In the genomic region with DNA sequence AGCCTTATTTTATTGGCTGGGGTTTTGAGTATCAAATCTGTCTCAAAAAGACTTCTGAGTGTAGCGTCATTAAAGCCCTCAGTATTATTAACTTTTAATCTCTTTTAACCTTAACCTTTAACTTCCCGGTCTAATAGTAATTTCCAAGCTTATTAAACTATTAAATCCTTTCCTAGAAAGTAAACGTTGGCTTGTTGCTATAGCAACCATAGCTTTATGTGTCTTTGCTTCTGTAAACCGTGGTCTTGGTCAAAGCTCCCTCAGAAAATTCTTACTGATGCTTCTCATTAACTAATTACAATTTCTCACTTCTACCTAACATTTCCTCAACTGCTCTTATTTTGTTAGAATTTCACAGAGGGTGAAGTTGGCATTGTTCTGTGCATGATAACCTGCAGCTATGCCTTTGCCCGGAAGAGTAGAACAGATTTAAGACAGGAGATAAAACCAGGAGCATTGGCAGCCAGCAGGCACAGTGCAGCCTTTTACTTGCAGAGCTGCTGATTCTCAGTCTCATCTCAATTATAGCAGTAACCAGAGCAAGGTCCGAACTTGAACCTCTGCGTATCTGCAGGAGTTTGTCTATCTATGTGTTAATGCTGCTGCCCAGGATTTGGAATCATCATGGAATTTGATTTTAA, we compare ENCODE assay signal across 28 mouse cellular contexts.
DNase-seq lines count a peak whose midpoint lies in the region; ATAC-seq lines count a peak whose summit lies in the region.
"Had no signal": no experiment of that assay in that cellular context is flagged by ENCODE, and none has a peak within 500 bp of the region (broad histone marks: within the 10 kb centered on the region; RNA-seq: fewer than 3 reads in every experiment).

No protein-coding gene starts in this region.

- H3K36me3 ChIP-seq in embryonic facial prominence, embryonic 11.5 days (replicated peaks; ENCODE audit: control insufficient read depth, insufficient read depth, low read depth, low read length), result no peaks in the 10 kb centered on the region
- no peaks in the 10 kb centered on the region for H3K36me3 ChIP-seq in embryonic facial prominence, embryonic 10.5 days (replicated peaks)
- no peaks in the 10 kb centered on the region for H3K36me3 ChIP-seq in limb, embryonic 13.5 days
- H3K36me3 ChIP-seq in limb, embryonic 10.5 days, result no peaks in the 10 kb centered on the region
- H3K36me3 ChIP-seq: embryonic facial prominence, embryonic 13.5 days; forebrain, embryonic 10.5 days; hindbrain, embryonic 15.5 days; intestine, embryonic 15.5 days; limb, embryonic 12.5 days; lung, embryonic 15.5 days; midbrain, embryonic 12.5 days; neural tube, embryonic 13.5 days had no signal

- H3K9ac ChIP-seq in embryonic facial prominence, embryonic 11.5 days (replicated peaks; ENCODE audit: low read length), result no peak overlapping the region
- H3K9ac ChIP-seq in limb, embryonic 13.5 days, result no peak overlapping the region
- H3K9ac ChIP-seq: embryonic facial prominence, embryonic 13.5 days; hindbrain, embryonic 15.5 days; intestine, embryonic 15.5 days; limb, embryonic 12.5 days; lung, embryonic 15.5 days; midbrain, embryonic 12.5 days; neural tube, embryonic 13.5 days had no signal

- peak; percentile 26 for DNase-seq in embryonic facial prominence, embryonic 11.5 days (ENCODE audit: low spot score)
- DNase-seq in embryonic facial prominence, embryonic 10.5 days (ENCODE audit: low spot score), result no peak
- no peak for DNase-seq in limb, embryonic 10.5 days (ENCODE audit: low spot score)
- peak; percentile 55 for DNase-seq in brain, adult 2 months (ENCODE audit: low read depth, low spot score)
- peak; percentile 7 for DNase-seq in cerebellum, adult 8-10 months
- DNase-seq in left cerebral cortex, adult 9 months (ENCODE audit: low spot score in 2 of 2), result no peak
- DNase-seq: adrenal gland, postnatal 10 days; gastrocnemius, adult 2 months; gastrocnemius, postnatal 36 days; heart, adult 18-20 months; kidney, adult 2 months; kidney, postnatal 36 days; layer of hippocampus, postnatal 36 days; thymus, postnatal 4 days had no signal

- no peaks in the 10 kb centered on the region for H3K9me3 ChIP-seq in embryonic facial prominence, embryonic 11.5 days (replicated peaks; ENCODE audit: control insufficient read depth, low read length)
- no peaks in the 10 kb centered on the region for H3K9me3 ChIP-seq in embryonic facial prominence, embryonic 10.5 days
- no peaks in the 10 kb centered on the region for H3K9me3 ChIP-seq in limb, embryonic 13.5 days
- H3K9me3 ChIP-seq in limb, embryonic 10.5 days (replicated peaks), result no peaks in the 10 kb centered on the region
- H3K9me3 ChIP-seq: embryonic facial prominence, embryonic 13.5 days; forebrain, embryonic 10.5 days; hindbrain, embryonic 15.5 days; intestine, embryonic 15.5 days; limb, embryonic 12.5 days; lung, embryonic 15.5 days; midbrain, embryonic 12.5 days; neural tube, embryonic 13.5 days had no signal

- no peak overlapping the region for H3K4me3 ChIP-seq in embryonic facial prominence, embryonic 11.5 days (ENCODE audit: low read depth, low read length)
- H3K4me3 ChIP-seq in embryonic facial prominence, embryonic 10.5 days, result no peak overlapping the region
- H3K4me3 ChIP-seq in limb, embryonic 13.5 days, result no peak overlapping the region
- no peak overlapping the region for H3K4me3 ChIP-seq in limb, embryonic 10.5 days
- H3K4me3 ChIP-seq: embryonic facial prominence, embryonic 13.5 days; forebrain, embryonic 10.5 days; gastrocnemius, adult 2 months; hindbrain, embryonic 15.5 days; intestine, embryonic 15.5 days; limb, embryonic 12.5 days; lung, embryonic 15.5 days; midbrain, embryonic 12.5 days; myocyte; neural tube, embryonic 13.5 days had no signal

- 52% methylated on average over 7 of the region's 7 CpGs for WGBS in embryonic facial prominence, embryonic 11.5 days
- 59% methylated on average over 7 of the region's 7 CpGs for WGBS in embryonic facial prominence, embryonic 10.5 days
- WGBS in limb, embryonic 13.5 days, result 37% methylated on average over 7 of the region's 7 CpGs
- 72% methylated on average over 7 of the region's 7 CpGs for WGBS in limb, embryonic 10.5 days

- ATAC-seq in embryonic facial prominence, embryonic 11.5 days (replicated peaks; ENCODE audit: insufficient number of reproducible peaks, low FRiP score, low TSS enrichment, low read depth), result no peak
- ATAC-seq in limb, embryonic 13.5 days (ENCODE audit: low FRiP score, low read depth), result 0 out of 2 replicates have a peak, but pooled peaks have one; percentile 11
- ATAC-seq in inflammation-experienced regulatory T-cells, adult 6 months, result no peak
- ATAC-seq: intestine, embryonic 15.5 days; Patski had no signal

- no peaks in the 10 kb centered on the region for H3K27me3 ChIP-seq in embryonic facial prominence, embryonic 11.5 days (ENCODE audit: control insufficient read depth, insufficient read depth, low read length)
- H3K27me3 ChIP-seq in embryonic facial prominence, embryonic 10.5 days (replicated peaks; ENCODE audit: low read depth, poor library complexity, severe bottlenecking), result no peaks in the 10 kb centered on the region
- H3K27me3 ChIP-seq in limb, embryonic 13.5 days, result no peaks in the 10 kb centered on the region
- no peaks in the 10 kb centered on the region for H3K27me3 ChIP-seq in limb, embryonic 10.5 days (ENCODE audit: low read depth, poor library complexity, severe bottlenecking)
- H3K27me3 ChIP-seq: embryonic facial prominence, embryonic 13.5 days; hindbrain, embryonic 15.5 days; intestine, embryonic 15.5 days; limb, embryonic 12.5 days; lung, embryonic 15.5 days; midbrain, embryonic 12.5 days; neural tube, embryonic 13.5 days had no signal

- H3K4me1 ChIP-seq in embryonic facial prominence, embryonic 11.5 days (ENCODE audit: control insufficient read depth, insufficient read depth, low read length), result no peaks in the 10 kb centered on the region
- H3K4me1 ChIP-seq in embryonic facial prominence, embryonic 10.5 days, result peaks cover 8% of the 10 kb centered on the region
- peaks cover 13% of the 10 kb centered on the region for H3K4me1 ChIP-seq in limb, embryonic 13.5 days
- H3K4me1 ChIP-seq in limb, embryonic 10.5 days, result 0 out of 2 replicates have a peak, but pooled peaks cover 4% of the 10 kb centered on the region
- H3K4me1 ChIP-seq: embryonic facial prominence, embryonic 13.5 days; intestine, embryonic 15.5 days; lung, embryonic 15.5 days; midbrain, embryonic 12.5 days had no signal

- no peak overlapping the region for H3K4me2 ChIP-seq in embryonic facial prominence, embryonic 11.5 days (ENCODE audit: low read depth, low read length)
- no peak overlapping the region for H3K4me2 ChIP-seq in limb, embryonic 13.5 days (replicated peaks)
- H3K4me2 ChIP-seq: embryonic facial prominence, embryonic 13.5 days; heart, embryonic 11.5 days; hindbrain, embryonic 15.5 days; intestine, embryonic 15.5 days; limb, embryonic 12.5 days; liver, embryonic 11.5 days; lung, embryonic 15.5 days; midbrain, embryonic 12.5 days; neural tube, embryonic 13.5 days had no signal

- no peak overlapping the region for H3K27ac ChIP-seq in embryonic facial prominence, embryonic 11.5 days (replicated peaks; ENCODE audit: low read depth, low read length)
- no peak overlapping the region for H3K27ac ChIP-seq in embryonic facial prominence, embryonic 10.5 days (replicated peaks)
- H3K27ac ChIP-seq in limb, embryonic 13.5 days, result no peak overlapping the region
- H3K27ac ChIP-seq in limb, embryonic 10.5 days, result no peak overlapping the region
- H3K27ac ChIP-seq: embryonic facial prominence, embryonic 13.5 days; forebrain, embryonic 10.5 days; gastrocnemius, adult 2 months; hindbrain, embryonic 15.5 days; intestine, embryonic 15.5 days; limb, embryonic 12.5 days; lung, embryonic 15.5 days; midbrain, embryonic 12.5 days; neural tube, embryonic 13.5 days had no signal

Comparison
In these comparisons a context has a peak if more than half of its experiments do, and no peak if none do; other contexts are left out.
1. DNase-seq: peak in embryonic facial prominence, embryonic 11.5 days (single experiment), brain, adult 2 months (single experiment) and cerebellum, adult 8-10 months (single experiment); none in embryonic facial prominence, embryonic 10.5 days (single experiment), limb, embryonic 10.5 days (single experiment) and left cerebral cortex, adult 9 months (0 of 2).